Mouse (Mus musculus) limb, embryonic 14.5 days (tissue): ENCODE measurements around the gene Flnb. TPM values are rescaled to one million over a fixed set of nuclear protein-coding genes. Genes with fewer than 3 reads are reported as not detected.

Source experiments
- ATAC-seq: fragments of 200-750 bp; cut with Nextera tagmentation; 2 replicates; pipeline ENCODE4 v1.8.0; 2017; ENCODE audit warnings: low read depth, moderate number of reproducible peaks, moderate TSS enrichment; ENCODE audit not compliant: low FRiP score
- DNase-seq: peaks from one replicate; pipeline ENCODE4 v3.0.0-alpha.2; 2015; ENCODE audit warnings: low spot score
- H3K27ac ChIP-seq: fragments of 300-500 bp; sonication (generic); replicated peaks from 2 replicates; pipeline ENCODE4 v1.5.1; 2014; ENCODE audit warnings: low read depth, mild to moderate bottlenecking, low read length, moderate library complexity, mixed read lengths
- H3K27me3 ChIP-seq: fragments of 300-500 bp; sonication (generic); 2 replicates; pipeline ENCODE4 v1.6.1; 2014; ENCODE audit warnings: low read length, mixed read lengths; ENCODE audit not compliant: control insufficient read depth, insufficient read depth
- H3K36me3 ChIP-seq: fragments of 300-500 bp; sonication (generic); 2 replicates; pipeline ENCODE4 v1.6.1; 2014; ENCODE audit warnings: mild to moderate bottlenecking, low read length, moderate library complexity, mixed read lengths; ENCODE audit not compliant: control insufficient read depth, insufficient read depth
- H3K4me1 ChIP-seq: fragments of 300-500 bp; sonication (generic); 2 replicates; pipeline ENCODE4 v1.6.1; 2014; ENCODE audit warnings: antibody characterized with exemption, low read length, mixed read lengths; ENCODE audit not compliant: control insufficient read depth, insufficient read depth
- H3K4me2 ChIP-seq: fragments of 300-500 bp; sonication (generic); replicated peaks from 2 replicates; pipeline ENCODE4 v1.6.1; 2014; ENCODE audit warnings: low read depth, mild to moderate bottlenecking, low read length, moderate library complexity; ENCODE audit not compliant: severe bottlenecking
- H3K4me3 ChIP-seq: fragments of 300-500 bp; sonication (generic); replicated peaks from 2 replicates; pipeline ENCODE4 v1.5.1; 2014; ENCODE audit warnings: low read length
- H3K9ac ChIP-seq: fragments of 300-500 bp; sonication (generic); 2 replicates; pipeline ENCODE4 v1.6.1; 2014; ENCODE audit warnings: mild to moderate bottlenecking, low read depth, low read length, moderate library complexity; ENCODE audit not compliant: severe bottlenecking
- H3K9me3 ChIP-seq: fragments of 300-500 bp; sonication (generic); 2 replicates; pipeline ENCODE4 v1.6.1; 2016; ENCODE audit warnings: low read length; ENCODE audit not compliant: control insufficient read depth
- POLR2A ChIP-seq: fragments of 200-500 bp; IDR thresholded peaks from 2 replicates; pipeline ENCODE4 v1.8.0; 2012; ENCODE audit warnings: inconsistent platforms, mild to moderate bottlenecking, moderate library complexity, borderline replicate concordance; ENCODE audit not compliant: insufficient read depth, insufficient read length; ENCODE audit errors: extremely low read depth
- WGBS: fragments of 180-500 bp; shearing (Covaris S2); extraction: QIAGEN DNeasy Blood & Tissue Kit; methylation state at CpG from one replicate; pipeline ENCODE4 v1.1.7; 2014; 5-methylcytosine and 5-hydroxymethylcytosine counted together
- polyA plus RNA-seq, 2 experiments: library from polyadenylated mRNA; depleted of rRNA in 1 of 2; stranded (reverse) in 1 of 2; unstranded in 1 of 2; fragments of >200 nt; fragmentation: Nextera tagmentation in 1 of 2; extraction: Ambion mirVana in 1 of 2; gene quantifications; 2 replicates each; pipeline versions ENCODE4 v1.2.1 to v1.2.3; 2012 to 2014

Gene Flnb
- polyA plus RNA-seq (2012; rRNA removed), result 58.7 and 65.2 TPM in 2 replicates
- polyA plus RNA-seq (2014; fragmentation: Nextera tagmentation; extraction: Ambion mirVana), result 39.4 and 46.5 TPM in 2 replicates

DNA sequence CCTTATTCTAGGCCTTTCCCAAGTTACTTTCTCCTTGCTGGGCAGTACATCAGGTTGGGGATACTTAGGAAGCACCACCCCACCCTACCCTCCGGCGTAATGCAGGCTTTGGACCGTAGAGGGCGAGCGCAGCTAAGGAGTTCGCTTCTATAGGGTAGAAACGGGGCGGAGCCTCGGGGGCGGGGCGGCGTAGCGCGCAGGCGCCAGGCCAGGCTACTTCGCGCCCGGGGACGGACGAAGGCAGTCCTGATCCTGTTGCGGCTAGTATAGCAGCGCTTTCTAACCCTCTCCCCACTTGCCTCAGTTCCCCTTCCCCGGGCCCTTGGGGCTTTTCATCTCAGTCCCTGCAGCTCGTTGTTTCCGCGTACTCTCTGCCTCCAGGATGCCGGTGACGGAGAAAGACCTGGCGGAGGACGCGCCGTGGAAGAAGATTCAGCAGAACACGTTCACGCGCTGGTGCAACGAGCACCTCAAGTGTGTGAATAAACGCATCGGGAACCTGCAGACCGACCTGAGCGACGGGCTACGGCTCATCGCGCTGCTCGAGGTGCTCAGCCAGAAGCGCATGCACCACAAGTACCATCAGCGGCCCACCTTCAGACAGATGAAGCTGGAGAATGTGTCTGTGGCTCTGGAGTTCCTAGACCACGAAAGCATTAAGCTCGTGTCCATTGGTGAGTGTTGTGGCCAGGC is at the start of gene Flnb:
Gene Flnb, plus strand, starts transcription at position 188 of the 693 bp plus-strand sequence.
- Histone ChIP-seq H3K27ac (peak within 1 kb of the TSS; percentile 35), H3K36me3 (no peaks in the 10 kb centered on the region), H3K9me3 (no peaks in the 10 kb centered on the region), H3K9ac (peak within 1 kb of the TSS; percentile 80), H3K27me3 (no peaks in the 10 kb centered on the region), H3K4me2 (peak within 1 kb of the TSS; percentile 82), H3K4me3 (peak within 1 kb of the TSS; percentile 87), H3K4me1 (peaks cover 31% of the 10 kb centered on the region)
- 1% methylated on average over 49 of the region's 49 CpGs for WGBS
- DNase-seq, result peak; percentile 96
- peak; percentile 94; the same call in 1 of the 2 replicates for TF ChIP-seq POLR2A
- peak; percentile 94 for ATAC-seq

DNA sequence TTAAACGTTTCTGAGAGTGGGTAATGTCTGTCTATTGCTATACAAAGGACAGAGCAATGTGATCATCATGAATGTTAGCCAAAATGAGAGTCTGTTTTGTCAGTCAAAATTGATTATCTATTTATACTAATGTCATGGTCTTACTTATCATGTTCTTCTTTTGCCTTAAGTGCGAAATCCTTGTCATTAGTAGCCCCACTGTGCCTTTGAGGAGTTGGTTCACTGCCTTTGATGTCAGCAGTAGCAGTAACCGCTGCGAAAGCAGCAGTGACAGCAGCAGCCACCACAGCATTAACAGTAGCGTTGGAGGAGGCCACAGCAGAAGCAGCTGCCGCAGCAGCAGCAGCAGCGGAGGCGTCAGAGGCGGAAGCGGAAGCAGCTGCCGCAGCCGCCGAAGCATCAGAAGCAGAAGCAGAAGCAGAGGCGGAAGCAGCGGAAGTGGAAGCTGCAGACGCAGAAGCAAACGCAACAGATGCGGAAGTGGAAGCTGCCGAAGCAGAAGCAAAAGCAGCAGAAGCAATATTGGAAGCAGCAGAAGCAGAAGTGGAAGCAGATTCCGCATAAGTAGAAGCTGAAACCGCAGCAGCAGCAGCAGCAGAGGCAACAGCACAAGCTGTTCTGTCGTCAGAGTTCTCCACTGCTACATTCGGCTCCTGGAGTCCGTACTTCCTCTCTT is 43.9 kb upstream of the Flnb start:
- Histone ChIP-seq H3K4me1 (no peaks in the 10 kb centered on the region), H3K4me3 (peak overlapping the region; percentile 43), H3K9ac (peak overlapping the region; percentile 50), H3K9me3 (no peaks in the 10 kb centered on the region), H3K27me3 (no peaks in the 10 kb centered on the region), H3K36me3 (no peaks in the 10 kb centered on the region), H3K27ac (0 out of 2 replicates have a peak overlapping the region, but pooled peaks have one; percentile 28), H3K4me2 (peak overlapping the region; percentile 34)
- peak; percentile 44; the same call in 1 of the 2 replicates for TF ChIP-seq POLR2A
- peak; percentile 79 for DNase-seq
- 27% methylated on average over 24 of the region's 24 CpGs for WGBS
- ATAC-seq, result peak; percentile 77

DNA sequence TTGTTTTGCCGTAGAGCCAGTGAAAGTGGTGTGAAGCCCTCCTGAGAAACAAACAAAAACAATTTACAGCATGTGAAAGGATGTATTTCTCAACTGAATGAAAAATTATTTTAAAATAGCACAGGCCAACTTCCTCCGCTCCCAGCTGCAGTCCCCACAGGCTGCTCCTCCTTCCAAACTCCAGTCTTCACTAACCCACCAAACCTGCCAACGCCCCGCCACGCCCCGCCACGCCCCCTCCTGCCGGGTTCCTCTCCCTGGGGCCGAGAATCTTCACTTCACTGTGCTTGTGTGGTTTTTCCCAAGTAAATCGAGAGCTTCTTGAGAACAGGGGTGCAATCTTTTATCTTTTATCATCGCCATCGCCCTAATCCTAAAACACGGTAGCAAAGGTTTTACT is 31.7 kb upstream of the Flnb start:
- DNase-seq (no peak), ATAC-seq (no peak)
- Histone ChIP-seq H3K4me3 (no peak overlapping the region), H3K27me3 (no peaks in the 10 kb centered on the region), H3K9ac (no peak overlapping the region), H3K9me3 (no peaks in the 10 kb centered on the region), H3K27ac (no peak overlapping the region), H3K4me2 (no peak overlapping the region), H3K36me3 (no peaks in the 10 kb centered on the region), H3K4me1 (peaks cover 2% of the 10 kb centered on the region; the same call in 1 of the 2 replicates)
- WGBS, result 39% methylated on average over 13 of the region's 13 CpGs
- TF ChIP-seq POLR2A, result no peak

DNA sequence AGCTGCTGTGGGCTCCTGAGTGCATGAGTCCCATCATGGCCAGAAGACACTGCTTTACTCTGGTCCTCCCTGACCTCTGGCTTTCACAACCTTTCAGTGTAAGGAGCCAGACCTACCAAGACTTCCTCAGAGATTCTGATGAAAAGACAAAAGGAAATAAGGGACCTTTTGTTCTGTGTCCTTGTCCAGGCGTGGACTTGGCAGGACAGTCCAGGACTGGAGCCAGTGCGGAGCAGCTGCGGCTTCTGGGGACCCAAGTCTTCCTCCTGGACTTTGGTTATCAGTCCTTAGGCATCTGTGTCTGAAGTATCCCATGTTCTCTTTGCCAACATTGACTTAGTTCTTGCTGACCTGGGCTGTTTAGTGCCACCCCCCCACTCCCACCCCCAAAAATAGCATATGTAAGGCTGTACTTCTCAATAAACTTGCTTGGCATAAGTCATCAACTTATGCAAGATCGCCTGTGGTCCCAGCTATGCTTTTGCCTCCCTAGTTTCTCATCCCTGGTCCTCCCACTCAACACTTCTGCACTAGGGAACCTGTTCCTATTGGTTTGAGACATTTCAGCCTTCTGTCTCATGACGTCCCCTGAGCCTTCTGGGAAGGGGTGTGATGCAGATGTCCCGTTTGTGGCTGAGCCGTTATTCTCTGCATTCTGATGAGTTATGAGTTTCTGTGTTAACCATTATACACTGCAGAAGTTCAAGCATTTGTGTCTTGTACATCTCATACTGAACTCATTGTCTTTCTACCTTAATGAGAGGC is 28.3 kb upstream of the Flnb start:
- WGBS, result 84% methylated on average over 7 of the region's 7 CpGs
- Histone ChIP-seq H3K4me1 (peaks cover 12% of the 10 kb centered on the region), H3K9me3 (no peaks in the 10 kb centered on the region), H3K9ac (no peak overlapping the region), H3K36me3 (no peaks in the 10 kb centered on the region), H3K27ac (no peak overlapping the region), H3K27me3 (no peaks in the 10 kb centered on the region), H3K4me3 (no peak overlapping the region), H3K4me2 (no peak overlapping the region)
- DNase-seq, result no peak
- ATAC-seq, result no peak
- no peak for TF ChIP-seq POLR2A

DNA sequence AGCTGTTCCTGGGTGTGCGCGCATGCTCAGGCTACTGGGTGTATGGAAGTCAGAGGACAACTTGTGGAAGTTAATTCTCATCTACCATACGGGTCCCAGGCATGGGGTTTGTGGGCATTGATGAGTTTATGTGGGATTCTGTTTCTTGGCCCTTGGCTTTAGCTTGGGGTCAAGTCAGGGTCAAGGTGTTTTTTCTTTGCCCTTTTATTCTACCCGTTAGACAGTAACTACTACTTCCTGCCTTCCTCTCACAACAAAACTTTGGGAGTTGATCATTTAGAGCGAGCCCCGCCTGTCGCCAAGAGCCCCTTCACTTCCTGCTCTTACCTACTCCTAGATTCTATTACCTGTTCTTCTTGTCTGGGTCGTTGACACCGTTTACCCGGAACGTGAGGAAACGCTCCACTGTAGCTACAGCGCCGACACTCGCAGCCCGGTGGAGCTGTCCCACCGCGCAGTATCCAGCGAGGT is 26.7 kb upstream of the Flnb start:
- DNase-seq (no peak), ATAC-seq (no peak)
- no peaks in the 10 kb centered on the region for H3K27me3 ChIP-seq
- peak overlapping the region; percentile 73 for H3K4me2 ChIP-seq
- no peaks in the 10 kb centered on the region for H3K9me3 ChIP-seq
- 0 out of 2 replicates have a peak overlapping the region, but pooled peaks have one; percentile 40 for H3K9ac ChIP-seq
- H3K4me1 ChIP-seq, result peaks cover 12% of the 10 kb centered on the region
- no peak for TF ChIP-seq POLR2A
- 15% methylated on average over 19 of the region's 19 CpGs for WGBS
- H3K4me3 ChIP-seq, result peak overlapping the region; percentile 34
- H3K36me3 ChIP-seq, result no peaks in the 10 kb centered on the region
- H3K27ac ChIP-seq, result no peak overlapping the region
